Mouse (Mus musculus): ENCODE results near the gene Phc2.

GRCm38 (mm10) chr4:128635451-128635850 is 19.1 kb upstream of the Phc2 start:
- TF ChIP-seq CTCF (conservative IDR thresholded peaks at IDR 0.05; ENCODE audit: low read length): no peak
- TF ChIP-seq POU5F1 (IDR thresholded peaks at IDR 0.05; ENCODE audit: borderline replicate concordance, low read length): no peak
- no peak for TF ChIP-seq NANOG (IDR thresholded peaks at IDR 0.05; ENCODE audit: borderline replicate concordance, low read length)

Measured in E14TG2a.4 (cell line).